Mouse (Mus musculus) myocyte (in vitro differentiated cells): ENCODE data around the gene Gm20388.

ENCODE experiments used
- CEBPB ChIP-seq: IDR thresholded peaks from 2 replicates; pipeline ENCODE4 v1.6.1; 2011; ENCODE audit warnings: mild to moderate bottlenecking, moderate library complexity; ENCODE audit not compliant: poor library complexity, insufficient read depth, severe bottlenecking
- E2F4 ChIP-seq: IDR thresholded peaks from one replicate; pipeline ENCODE4 v1.6.1; 2011; ENCODE audit warnings: mild to moderate bottlenecking, control low read depth, moderate library complexity; ENCODE audit not compliant: insufficient read depth
- MAX ChIP-seq: IDR thresholded peaks from one replicate; pipeline ENCODE4 v1.6.1; 2011; ENCODE audit warnings: low read depth, mild to moderate bottlenecking, control low read depth
- MYOD1 ChIP-seq, 3 experiments: IDR thresholded peaks; one replicate each; pipeline ENCODE4 v1.6.1; 2011; ENCODE audit warnings: control low read depth in 2 of 3, low read depth in 2 of 3, mild to moderate bottlenecking in 2 of 3, moderate library complexity in 1 of 3; ENCODE audit not compliant: insufficient read length in 2 of 3, control insufficient read depth in 1 of 3
- MYOG ChIP-seq, 3 experiments: IDR thresholded peaks; one replicate each; pipeline ENCODE4 v1.6.1; 2011; ENCODE audit warnings: control low read depth in 2 of 3, low read depth in 2 of 3, mild to moderate bottlenecking in 2 of 3; ENCODE audit not compliant: insufficient read length in 2 of 3, control insufficient read depth in 1 of 3, insufficient read depth in 1 of 3
- POLR2A ChIP-seq: IDR thresholded peaks from one replicate; pipeline ENCODE4 v1.6.1; 2011; ENCODE audit warnings: low read depth, mild to moderate bottlenecking, control low read depth, moderate library complexity; ENCODE audit not compliant: insufficient read length
- POLR2AphosphoS2 ChIP-seq: IDR thresholded peaks from one replicate; pipeline ENCODE4 v1.6.1; 2011; ENCODE audit warnings: low read depth, control low read depth; ENCODE audit not compliant: insufficient read length
- REST ChIP-seq: IDR thresholded peaks from one replicate; pipeline ENCODE4 v1.6.1; 2011; ENCODE audit warnings: mild to moderate bottlenecking, control low read depth, moderate library complexity; ENCODE audit not compliant: insufficient read depth, insufficient read length
- TCF12 ChIP-seq: IDR thresholded peaks from one replicate; pipeline ENCODE4 v1.6.1; 2011; ENCODE audit warnings: mild to moderate bottlenecking, control low read depth; ENCODE audit not compliant: poor library complexity, insufficient read depth, severe bottlenecking
- TCF3 ChIP-seq: IDR thresholded peaks from one replicate; pipeline ENCODE4 v1.6.1; 2011; ENCODE audit warnings: low read depth, control low read depth; ENCODE audit not compliant: insufficient read length
- USF1 ChIP-seq: IDR thresholded peaks from one replicate; pipeline ENCODE4 v1.6.1; 2011; ENCODE audit warnings: low read depth, mild to moderate bottlenecking, control low read depth, moderate library complexity

- TF ChIP-seq POLR2A: no peak
- TF ChIP-seq REST: no peak
- no peak for TF ChIP-seq MYOG (IDR thresholded peaks at IDR 0.05; ENCODE audit: control insufficient read depth in 1 of 3, insufficient read depth in 1 of 3, insufficient read length in 2 of 3, low read depth in 2 of 3)
- no peak for TF ChIP-seq POLR2AphosphoS2
- no peak for TF ChIP-seq MYOD1 (IDR thresholded peaks at IDR 0.05; ENCODE audit: control insufficient read depth in 1 of 3, insufficient read length in 2 of 3, low read depth in 2 of 3)
- TF ChIP-seq MAX: no peak
- no peak for TF ChIP-seq USF1
- TF ChIP-seq E2F4: no peak
- TF ChIP-seq TCF12: no peak
- no peak for TF ChIP-seq CEBPB
- no peak for TF ChIP-seq TCF3
Observed at GRCm38 (mm10) chr8:121544276-121544785, 1633.7 kb downstream of the Gm20388 start, which contains the start of gene 1700018B08Rik.
